Mouse (Mus musculus) liver, adult 2 months (tissue): ENCODE results near the gene Samd4b. TPM values are rescaled to one million over a fixed set of nuclear protein-coding genes. Genes with fewer than 3 reads are reported as not detected.

Source experiments
- DNase-seq: peaks from one replicate; pipeline ENCODE4 v3.0.0-alpha.2; 2011; ENCODE audit warnings: low read depth, low spot score; ENCODE audit errors: extremely low read depth
- H3K27ac ChIP-seq: fragments of 200-500 bp; replicated peaks from 2 replicates; pipeline ENCODE4 v1.5.1; 2012; ENCODE audit warnings: low read depth, mild to moderate bottlenecking, control low read depth, inconsistent platforms, low read length; ENCODE audit not compliant: insufficient read depth
- H3K27me3 ChIP-seq: fragments of 200-500 bp; 2 replicates; pipeline ENCODE4 v1.6.1; 2012; ENCODE audit warnings: mild to moderate bottlenecking, moderate library complexity, low read length, inconsistent platforms; ENCODE audit not compliant: control insufficient read depth, insufficient read depth
- H3K36me3 ChIP-seq: fragments of 200-500 bp; 2 replicates; pipeline ENCODE4 v1.6.1; 2012; ENCODE audit warnings: low read length, inconsistent platforms; ENCODE audit not compliant: control insufficient read depth, insufficient read depth
- H3K4me1 ChIP-seq: fragments of 200-500 bp; 2 replicates; pipeline ENCODE4 v1.6.1; 2011; ENCODE audit warnings: low read length; ENCODE audit not compliant: control insufficient read depth, insufficient read depth
- H3K4me3 ChIP-seq: fragments of 200-500 bp; 2 replicates; pipeline ENCODE4 v1.5.1; 2011; ENCODE audit warnings: low read depth, mild to moderate bottlenecking, control low read depth, low read length, moderate library complexity; ENCODE audit not compliant: insufficient read depth
- H3K79me2 ChIP-seq: fragments of 200-500 bp; 2 replicates; pipeline ENCODE4 v1.6.1; 2012; ENCODE audit warnings: inconsistent platforms, mild to moderate bottlenecking, low read length, moderate library complexity; ENCODE audit not compliant: control insufficient read depth, insufficient read depth
- H3K9ac ChIP-seq: fragments of 200-500 bp; 2 replicates; pipeline ENCODE4 v1.6.1; 2012; ENCODE audit warnings: low read depth, mild to moderate bottlenecking, control low read depth, inconsistent platforms, low read length
- CTCF ChIP-seq: fragments of 200-500 bp; IDR thresholded peaks from 2 replicates; pipeline ENCODE4 v1.5.1; 2011; ENCODE audit warnings: low read depth, low read length, control low read depth
- POLR2A ChIP-seq: fragments of 200-500 bp; IDR thresholded peaks from 2 replicates; pipeline ENCODE4 v1.6.1; 2011; ENCODE audit warnings: low read length, control low read depth; ENCODE audit not compliant: insufficient read depth; ENCODE audit errors: extremely low read depth
- WGBS: fragments of 180-500 bp; shearing (Covaris S2); methylation state at CpG from one replicate; pipeline ENCODE4 v1.1.7; 2018; 5-methylcytosine and 5-hydroxymethylcytosine counted together
- polyA plus RNA-seq: library from polyadenylated mRNA; depleted of rRNA; stranded (reverse); fragments of >200 nt; gene quantifications from 2 replicates; pipeline ENCODE4 v1.2.3, GENCODE M21; 2012
- total RNA-seq: library from RNA; depleted of rRNA; stranded (reverse); fragments of >200 nt; gene quantifications from 2 replicates; pipeline ENCODE4 v1.2.3, GENCODE M21; 2014

Gene Samd4b
- total and polyA plus RNA-seq, 2 experiments, result 4.1 to 27.0 TPM

- Histone ChIP-seq H3K27ac (peak overlapping the region; percentile 100), H3K9ac (peak overlapping the region; percentile 90), H3K4me1 (peaks cover 23% of the 10 kb centered on the region; the same call in 1 of the 2 replicates), H3K36me3 (peaks cover 8% of the 10 kb centered on the region), H3K79me2 (peaks cover 20% of the 10 kb centered on the region), H3K4me3 (peak overlapping the region; percentile 70), H3K27me3 (no peaks in the 10 kb centered on the region)
- no peak for TF ChIP-seq CTCF
- TF ChIP-seq POLR2A, result 0 out of 2 replicates have a peak, but pooled peaks have one; percentile 18
- 2% methylated on average over 30 of the region's 30 CpGs for WGBS
- DNase-seq, result peak; percentile 83
These were observed 216.7 kb downstream of the Samd4b start for GRCm38 (mm10) chr7:28381017-28381790.

GRCm38 (mm10) chr7:28380237-28381016 lies 217.5 kb downstream of the Samd4b start, which contains the start of gene Zfp36:
Gene Zfp36 (minus strand): TSS chr7:28380253.
- Histone ChIP-seq H3K9ac (peak within 1 kb of the TSS; percentile 99), H3K4me1 (peaks cover 22% of the 10 kb centered on the region; the same call in 1 of the 2 replicates), H3K4me3 (peak within 1 kb of the TSS; percentile 96), H3K79me2 (peaks cover 20% of the 10 kb centered on the region), H3K36me3 (peaks cover 8% of the 10 kb centered on the region), H3K27me3 (no peaks in the 10 kb centered on the region), H3K27ac (peak within 1 kb of the TSS; percentile 100)
- TF ChIP-seq POLR2A, result no peak
- TF ChIP-seq CTCF, result no peak
- DNase-seq, result peak; percentile 18
- WGBS, result 46% methylated on average over 17 of the region's 17 CpGs

- TF ChIP-seq CTCF (no peak; the same call in 1 of the 2 replicates), POLR2A (peak; percentile 100)
These were observed 218.9 kb downstream of the Samd4b start for GRCm38 (mm10) chr7:28378769-28379651.

GRCm38 (mm10) chr7:28378066-28378690 lies 219.8 kb downstream of the Samd4b start:
- peak overlapping the region; percentile 96 for H3K4me3 ChIP-seq
- DNase-seq, result peak; percentile 74
- H3K27ac ChIP-seq, result peak overlapping the region; percentile 97
- H3K79me2 ChIP-seq, result peaks cover 20% of the 10 kb centered on the region
- under 1% methylated on average over 32 of the region's 32 CpGs for WGBS
- H3K27me3 ChIP-seq, result no peaks in the 10 kb centered on the region
- H3K4me1 ChIP-seq, result peaks cover 18% of the 10 kb centered on the region; the same call in 1 of the 2 replicates
- TF ChIP-seq POLR2A (peak; percentile 53; the same call in 1 of the 2 replicates), CTCF (no peak; the same call in 1 of the 2 replicates)
- H3K36me3 ChIP-seq, result peaks cover 8% of the 10 kb centered on the region
- peak overlapping the region; percentile 99 for H3K9ac ChIP-seq

More at GRCm38 (mm10) chr7:28378769-28379651, 218.9 kb downstream of the Samd4b start:
- Histone ChIP-seq H3K4me1 (peaks cover 25% of the 10 kb centered on the region; the same call in 1 of the 2 replicates), H3K9ac (peak overlapping the region; percentile 99), H3K27me3 (no peaks in the 10 kb centered on the region), H3K27ac (peak overlapping the region; percentile 97), H3K4me3 (peak overlapping the region; percentile 96), H3K36me3 (peaks cover 8% of the 10 kb centered on the region), H3K79me2 (peaks cover 20% of the 10 kb centered on the region)
- WGBS, result under 1% methylated on average over 53 of the region's 53 CpGs
- DNase-seq, result peak; percentile 93
